Mouse (Mus musculus) heart, postnatal 0 days (tissue): ENCODE measurements around the gene OR5BS1P. TPM values are rescaled to one million over a fixed set of nuclear protein-coding genes. Genes with fewer than 3 reads are reported as not detected.

Source experiments
- ATAC-seq: fragments of 200-750 bp; cut with Nextera tagmentation; 2 replicates; pipeline ENCODE4 v1.8.0; 2017; ENCODE audit warnings: low read depth, moderate number of reproducible peaks, moderate library complexity; ENCODE audit not compliant: insufficient read depth
- DNase-seq: peaks from one replicate; pipeline ENCODE4 v3.0.0-alpha.2; 2016; ENCODE audit warnings: low spot score
- H3K27ac ChIP-seq: fragments of 300-500 bp; sonication (generic); 2 replicates; pipeline ENCODE4 v1.5.1; 2014; ENCODE audit warnings: low read depth, mild to moderate bottlenecking
- H3K27me3 ChIP-seq: fragments of 300-500 bp; sonication (generic); 2 replicates; pipeline ENCODE4 v1.6.1; 2014; ENCODE audit warnings: low read length, mixed read lengths; ENCODE audit not compliant: control insufficient read depth, insufficient read depth
- H3K36me3 ChIP-seq: fragments of 300-500 bp; sonication (generic); replicated peaks from 2 replicates; pipeline ENCODE4 v1.6.1; 2014; ENCODE audit warnings: low read length, mixed read lengths; ENCODE audit not compliant: control insufficient read depth, insufficient read depth
- H3K4me1 ChIP-seq: fragments of 300-500 bp; sonication (generic); 2 replicates; pipeline ENCODE4 v1.6.1; 2014; ENCODE audit warnings: antibody characterized with exemption; ENCODE audit not compliant: control insufficient read depth, insufficient read depth
- H3K4me2 ChIP-seq: fragments of 300-500 bp; sonication (generic); 2 replicates; pipeline ENCODE4 v1.6.1; 2014; ENCODE audit warnings: low read depth, mild to moderate bottlenecking, low read length, moderate library complexity
- H3K4me3 ChIP-seq: fragments of 300-500 bp; sonication (generic); 2 replicates; pipeline ENCODE4 v1.5.1; 2014; ENCODE audit warnings: low read depth, low read length
- H3K9ac ChIP-seq: fragments of 300-500 bp; sonication (generic); replicated peaks from 2 replicates; pipeline ENCODE4 v1.6.1; 2014; ENCODE audit warnings: low read depth, low read length, mixed read lengths
- H3K9me3 ChIP-seq: fragments of 300-500 bp; sonication (generic); replicated peaks from 2 replicates; pipeline ENCODE4 v1.6.1; 2016; ENCODE audit warnings: low read length; ENCODE audit not compliant: control insufficient read depth
- CTCF ChIP-seq: IDR thresholded peaks from 2 replicates; pipeline ENCODE4 v1.5.1; 2016; ENCODE audit warnings: antibody characterized with exemption, control low read depth, low read depth
- EP300 ChIP-seq: IDR thresholded peaks from 2 replicates; pipeline ENCODE4 v1.6.1; 2016; ENCODE audit warnings: antibody characterized with exemption, low read depth
- WGBS: fragments of 180-500 bp; shearing (Covaris S2); extraction: QIAGEN DNeasy Blood & Tissue Kit; methylation state at CpG from one replicate; pipeline ENCODE4 v1.1.7; 2014; 5-methylcytosine and 5-hydroxymethylcytosine counted together
- microRNA-seq: library from miRNA; unstranded; fragments of <30 nt; microRNA quantifications from one replicate; pipeline ENCODE4, GENCODE M21; 2016
- polyA plus RNA-seq: library from polyadenylated mRNA; unstranded; fragments of >200 nt; fragmentation: Nextera tagmentation; extraction: Ambion mirVana; gene quantifications from 2 replicates; pipeline ENCODE4 v1.2.1, GENCODE M21; 2015
- total RNA-seq: library from RNA; depleted of rRNA; stranded (reverse); fragments of >200 nt; gene quantifications from 2 replicates; pipeline ENCODE4 v1.2.3, GENCODE M21; 2014; ENCODE audit warnings: low replicate concordance; rRNA removed

Gene OR5BS1P
- total and polyA plus RNA-seq, 2 experiments from 2014 or later, result not detected

DNA sequence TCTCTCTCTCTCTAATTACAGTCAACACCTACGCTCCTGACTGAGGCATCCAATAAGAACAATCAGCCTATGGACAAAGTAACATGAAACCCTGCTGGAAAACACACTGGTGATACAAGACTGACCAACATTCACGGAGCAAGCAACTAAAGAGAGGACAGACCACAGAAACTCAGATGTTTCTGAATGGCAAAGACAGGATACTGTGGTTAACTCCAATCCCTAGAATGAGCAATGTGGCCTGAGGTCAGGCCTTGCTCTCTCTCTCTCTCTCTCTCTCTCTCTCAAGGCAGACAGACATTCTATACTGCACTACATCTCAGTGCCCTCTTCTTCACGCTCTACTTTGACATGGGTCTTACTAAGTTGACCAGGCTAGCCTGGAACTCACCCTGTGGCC, 51.5 kb downstream of the OR5BS1P start:
- Histone ChIP-seq H3K9ac (no peak overlapping the region), H3K27ac (no peak overlapping the region), H3K9me3 (no peaks in the 10 kb centered on the region), H3K4me2 (no peak overlapping the region), H3K36me3 (peaks cover 80% of the 10 kb centered on the region), H3K4me3 (no peak overlapping the region), H3K4me1 (no peaks in the 10 kb centered on the region), H3K27me3 (no peaks in the 10 kb centered on the region)
- no peak for DNase-seq
- 84% methylated on average over 3 of the region's 3 CpGs for WGBS
- no peak for TF ChIP-seq CTCF
- TF ChIP-seq EP300, result no peak
- ATAC-seq, result no peak

DNA sequence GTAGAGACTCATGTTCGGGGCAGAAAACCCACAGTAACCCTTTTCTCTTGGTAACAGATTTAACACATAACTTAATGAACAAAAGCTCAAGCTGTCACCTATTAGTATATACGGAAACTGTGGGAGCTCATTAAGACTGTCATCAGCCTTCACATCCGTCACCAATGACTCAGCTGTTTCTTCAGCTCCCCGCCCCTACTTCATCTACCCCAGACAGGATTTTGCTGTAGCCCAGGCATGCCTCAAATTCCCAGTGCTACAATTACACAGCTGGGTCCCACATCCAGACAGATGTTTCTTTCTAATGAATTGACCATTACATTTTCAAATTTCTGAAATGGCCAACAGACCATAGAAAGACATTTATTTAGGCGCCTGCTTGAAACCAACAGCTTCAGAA, 56.4 kb downstream of the OR5BS1P start:
- peaks cover 95% of the 10 kb centered on the region for H3K36me3 ChIP-seq
- ATAC-seq, result no peak

DNA sequence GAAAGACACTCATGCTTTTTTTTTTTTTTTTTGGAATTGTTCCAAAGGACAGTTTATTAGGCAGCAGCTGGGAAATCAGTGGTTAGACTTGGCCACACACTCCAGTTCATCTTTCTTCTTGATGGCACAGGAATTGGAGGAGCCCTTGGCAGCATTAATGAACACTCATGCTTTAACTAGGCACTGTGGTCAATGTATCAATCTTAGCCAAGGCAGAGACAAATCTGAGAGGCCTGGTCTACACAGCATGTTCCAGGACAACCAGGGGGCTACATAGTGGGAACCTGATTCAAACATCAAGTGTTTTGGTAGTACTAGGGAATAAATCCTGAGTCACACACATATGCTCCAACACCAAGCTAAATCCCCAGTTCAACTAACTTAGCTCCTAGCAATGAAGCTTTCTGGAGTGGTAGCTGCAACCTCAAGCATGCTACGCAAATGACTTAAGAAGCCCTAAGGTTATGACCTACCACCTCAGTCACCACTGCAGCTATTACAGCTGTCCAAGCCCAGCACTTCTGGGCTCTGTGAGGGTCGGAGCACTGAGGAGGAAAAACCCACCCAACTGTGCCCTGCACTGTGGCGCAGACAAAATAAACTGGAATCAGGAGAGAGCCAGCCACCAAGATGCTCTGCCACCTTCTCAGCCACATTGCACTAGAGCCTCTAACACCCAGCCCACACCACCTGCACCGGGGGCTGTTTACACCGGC, 57.5 kb downstream of the OR5BS1P start:
- TF ChIP-seq EP300 (no peak), CTCF (no peak)
- H3K36me3 ChIP-seq, result peaks cover 89% of the 10 kb centered on the region
- H3K4me1 ChIP-seq, result peaks cover 2% of the 10 kb centered on the region; the same call in 1 of the 2 replicates

More for the DNA sequence above, 56.4 kb downstream of the OR5BS1P start:
- Histone ChIP-seq H3K27ac (no peak overlapping the region), H3K4me3 (no peak overlapping the region), H3K4me1 (no peaks in the 10 kb centered on the region), H3K4me2 (no peak overlapping the region), H3K9me3 (no peaks in the 10 kb centered on the region), H3K27me3 (no peaks in the 10 kb centered on the region), H3K9ac (no peak overlapping the region)
- WGBS, result 58% methylated on average over 5 of the region's 5 CpGs
- TF ChIP-seq EP300, result no peak
- TF ChIP-seq CTCF, result no peak
- DNase-seq, result no peak

DNA sequence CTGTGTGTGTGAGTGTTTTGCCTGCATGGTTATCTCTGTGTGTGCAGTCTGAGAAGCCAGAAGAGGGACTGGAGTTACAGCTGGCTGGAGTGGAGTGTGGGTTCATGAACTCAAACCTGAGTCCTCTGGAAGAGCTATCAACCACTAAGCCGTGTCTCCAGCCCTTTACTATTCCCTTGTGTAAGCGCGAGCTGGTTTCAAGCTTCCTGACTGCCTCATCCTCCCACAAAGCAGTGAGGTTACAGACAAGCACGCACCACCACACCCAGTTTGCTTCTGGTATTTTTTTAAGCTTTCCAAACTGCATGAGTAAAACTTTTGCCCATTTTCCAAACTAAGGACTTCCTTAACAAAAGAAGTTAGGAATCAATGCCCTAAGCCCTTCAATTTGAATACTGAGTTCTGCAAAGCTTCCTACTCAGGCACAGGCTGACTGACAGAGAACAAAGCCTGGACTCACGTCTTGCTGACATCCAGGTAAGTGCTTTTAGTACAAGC, 58.4 kb downstream of the OR5BS1P start:
- H3K4me2 ChIP-seq, result no peak overlapping the region
- H3K4me3 ChIP-seq, result no peak overlapping the region
- WGBS, result 70% methylated on average over 5 of the region's 5 CpGs
- H3K9me3 ChIP-seq, result no peaks in the 10 kb centered on the region
- H3K27ac ChIP-seq, result no peak overlapping the region
- peaks cover 11% of the 10 kb centered on the region; the same call in 1 of the 2 replicates for H3K4me1 ChIP-seq
- ATAC-seq, result no peak
- DNase-seq, result no peak
- no peaks in the 10 kb centered on the region for H3K27me3 ChIP-seq
- peaks cover 80% of the 10 kb centered on the region for H3K36me3 ChIP-seq
- H3K9ac ChIP-seq, result no peak overlapping the region
- no peak for TF ChIP-seq CTCF
- no peak for TF ChIP-seq EP300

More for the DNA sequence above, 57.5 kb downstream of the OR5BS1P start:
- no peak overlapping the region for H3K27ac ChIP-seq
- ATAC-seq, result no peak
- H3K9ac ChIP-seq, result no peak overlapping the region
- no peak overlapping the region for H3K4me3 ChIP-seq
- no peaks in the 10 kb centered on the region for H3K27me3 ChIP-seq
- WGBS, result 97% methylated on average over 5 of the region's 5 CpGs
- DNase-seq, result no peak
- H3K4me2 ChIP-seq, result no peak overlapping the region
- H3K9me3 ChIP-seq, result no peaks in the 10 kb centered on the region

Small RNAs within 50 kb of the gene (microRNA-seq; reads per million reads assigned to microRNA genes)
- 1.1 reads per million for gene Mir1291

Other genes starting within 250 kb of the OR5BS1P start
- gene Gm44579, start 248.9 kb upstream of the OR5BS1P start, total RNA-seq, result not detected in 2 replicates
- gene Gm44579, start 248.9 kb upstream of the OR5BS1P start, polyA plus RNA-seq, result not detected in 2 replicates
- gene Olfr287, start 248.8 kb upstream of the OR5BS1P start, total RNA-seq, result not detected in 2 replicates
- gene Olfr287, start 248.8 kb upstream of the OR5BS1P start, polyA plus RNA-seq, result not detected in 2 replicates
- gene Olfr286, start 235.4 kb upstream of the OR5BS1P start, total RNA-seq, result not detected in 2 replicates
- gene Olfr286, start 235.4 kb upstream of the OR5BS1P start, polyA plus RNA-seq, result not detected in 2 replicates
- not detected in 2 replicates for gene H1fnt, start 212.6 kb upstream of the OR5BS1P start, total RNA-seq
- gene H1fnt, start 212.6 kb upstream of the OR5BS1P start, polyA plus RNA-seq, result not detected in 2 replicates
- 2.3 and 3.6 TPM in 2 replicates for gene Zfp641, start 173.7 kb upstream of the OR5BS1P start, total RNA-seq
- gene Zfp641, start 173.7 kb upstream of the OR5BS1P start, polyA plus RNA-seq, result 1.5 and 1.6 TPM in 2 replicates
- not detected in 2 replicates for gene Olfr285, start 152.5 kb upstream of the OR5BS1P start, total RNA-seq
- gene Olfr285, start 152.5 kb upstream of the OR5BS1P start, polyA plus RNA-seq, result not detected in 2 replicates
- not detected in 2 replicates for gene Olfr284, start 128.9 kb upstream of the OR5BS1P start, total RNA-seq
- gene Olfr284, start 128.9 kb upstream of the OR5BS1P start, polyA plus RNA-seq, result not detected in 2 replicates
- gene Olfr283, start 89.0 kb upstream of the OR5BS1P start, total RNA-seq, result not detected in 2 replicates
- gene Olfr283, start 89.0 kb upstream of the OR5BS1P start, polyA plus RNA-seq, result not detected in 2 replicates
- gene Olfr282, start 38.7 kb upstream of the OR5BS1P start, total RNA-seq, result not detected in 2 replicates
- not detected in 2 replicates for gene Olfr282, start 38.7 kb upstream of the OR5BS1P start, polyA plus RNA-seq
- not detected in 2 replicates for gene Olfr281, start 17.3 kb upstream of the OR5BS1P start, total RNA-seq
- not detected in 2 replicates for gene Olfr281, start 17.3 kb upstream of the OR5BS1P start, polyA plus RNA-seq
- gene Lalba, start 12.8 kb downstream of the OR5BS1P start, total RNA-seq, result not detected in 2 replicates
- gene Lalba, start 12.8 kb downstream of the OR5BS1P start, polyA plus RNA-seq, result 0.26 and 0.36 TPM in 2 replicates
- gene Olfr279, start 22.5 kb downstream of the OR5BS1P start, total RNA-seq, result not detected in 2 replicates
- gene Olfr279, start 22.5 kb downstream of the OR5BS1P start, polyA plus RNA-seq, result not detected in 2 replicates
- 58.7 and 62.3 TPM in 2 replicates for gene Kansl2, start 64.4 kb downstream of the OR5BS1P start, total RNA-seq
- gene Kansl2, start 64.4 kb downstream of the OR5BS1P start, polyA plus RNA-seq, result 60.7 and 73.1 TPM in 2 replicates
- 20.0 and 32.8 TPM in 2 replicates for gene Ccnt1, start 101.0 kb downstream of the OR5BS1P start, total RNA-seq
- 21.4 and 22.3 TPM in 2 replicates for gene Ccnt1, start 101.0 kb downstream of the OR5BS1P start, polyA plus RNA-seq
- gene 4930415O20Rik, start 101.1 kb downstream of the OR5BS1P start, total RNA-seq, result not detected in 2 replicates
- 0.30 TPM in 1 of 2 replicates, not detected in the other for gene 4930415O20Rik, start 101.1 kb downstream of the OR5BS1P start, polyA plus RNA-seq
- 200 and 216 TPM in 2 replicates for gene Adcy6, start 140.2 kb downstream of the OR5BS1P start, total RNA-seq
- gene Adcy6, start 140.2 kb downstream of the OR5BS1P start, polyA plus RNA-seq, result 29.2 and 33.5 TPM in 2 replicates
- 15.6 and 19.4 TPM in 2 replicates for gene Cacnb3, start 160.9 kb downstream of the OR5BS1P start, total RNA-seq
- gene Cacnb3, start 160.9 kb downstream of the OR5BS1P start, polyA plus RNA-seq, result 5.7 and 6.1 TPM in 2 replicates
- gene Ddx23, start 193.0 kb downstream of the OR5BS1P start, total RNA-seq, result 25.1 and 32.7 TPM in 2 replicates
- gene Ddx23, start 193.0 kb downstream of the OR5BS1P start, polyA plus RNA-seq, result 11.8 and 12.9 TPM in 2 replicates
- gene Rnd1, start 207.6 kb downstream of the OR5BS1P start, total RNA-seq, result 7.1 and 13.0 TPM in 2 replicates
- 1.0 and 1.1 TPM in 2 replicates for gene Rnd1, start 207.6 kb downstream of the OR5BS1P start, polyA plus RNA-seq
- 0.77 TPM in 1 of 2 replicates, not detected in the other for gene Ccdc65, start 238.3 kb downstream of the OR5BS1P start, total RNA-seq
- 0.25 and 0.86 TPM in 2 replicates for gene Ccdc65, start 238.3 kb downstream of the OR5BS1P start, polyA plus RNA-seq